Comparison of ENCODE assay signal across 8 mouse cellular contexts in genomic region chr15:102510590-102511284, GRCm38 (mm10). TPM values are rescaled to one million over a fixed set of nuclear protein-coding genes. Genes with fewer than 3 reads are reported as not detected.
DNase-seq lines count a peak whose midpoint lies in the region; ATAC-seq lines count a peak whose summit lies in the region.

No protein-coding gene starts in this region.

- peaks cover 30% of the 10 kb centered on the region for H3K36me3 ChIP-seq in hindbrain, embryonic 14.5 days (replicated peaks; ENCODE audit: control insufficient read depth, insufficient read depth)

- ATAC-seq in hindbrain, embryonic 14.5 days (ENCODE audit: low FRiP score): peak; percentile 94

- peaks cover 51% of the 10 kb centered on the region for H3K4me1 ChIP-seq in hindbrain, embryonic 14.5 days (replicated peaks; ENCODE audit: control insufficient read depth, insufficient read depth, low read length)

- H3K9me3 ChIP-seq in hindbrain, embryonic 14.5 days (ENCODE audit: control insufficient read depth, low read length): no peaks in the 10 kb centered on the region

- peak overlapping the region; percentile 65 for H3K4me2 ChIP-seq in hindbrain, embryonic 14.5 days (replicated peaks)

- peak overlapping the region; percentile 84 for H3K27ac ChIP-seq in hindbrain, embryonic 14.5 days

- peak overlapping the region; percentile 44 for H3K4me3 ChIP-seq in hindbrain, embryonic 14.5 days (replicated peaks; ENCODE audit: low read length)

- peak; percentile 98 for DNase-seq in R1 (ENCODE audit: low read depth, low spot score)
- DNase-seq in cerebellum, postnatal 25 days: peak; percentile 82 to 89
- peak; percentile 62 to 75 for DNase-seq in frontal cortex, postnatal 25 days (ENCODE audit: low spot score in 2 of 2)
- DNase-seq in hindbrain, embryonic 14.5 days (ENCODE audit: low spot score): peak; percentile 87
- DNase-seq in layer of hippocampus, postnatal 36 days: peak; percentile 84 to 86
- peak; percentile 80 for DNase-seq in lung, postnatal 25 days (ENCODE audit: low spot score)
- DNase-seq in retina, embryonic 14.5 days (ENCODE audit: low spot score): peak; percentile 94
- DNase-seq in thymus, postnatal 36 days: peak; percentile 68 to 85

- 3% methylated on average over 34 of the region's 34 CpGs for WGBS in hindbrain, embryonic 14.5 days

- H3K9ac ChIP-seq in hindbrain, embryonic 14.5 days: peak overlapping the region; percentile 64

- H3K27me3 ChIP-seq in hindbrain, embryonic 14.5 days (ENCODE audit: control insufficient read depth, insufficient read depth, low read length): no peaks in the 10 kb centered on the region

RNA-seq across cellular contexts. Expression of gene Map3k12, which starts 6.1 kb away (rescaled TPM):
- 43.9 and 47.5 TPM in 2 replicates for polyA plus RNA-seq in hindbrain, embryonic 14.5 days (2014; fragmentation: Nextera tagmentation; extraction: Ambion mirVana)
- total RNA-seq in layer of hippocampus, postnatal 36 days (2021): 100 to 1,000 TPM in 1 of 2 experiments, 10 to 100 TPM in 1; 96.4 to 103 TPM

RNA-seq across cellular contexts. Expression of gene Gm10337, which starts 7.2 kb away (rescaled TPM):
- polyA plus RNA-seq in hindbrain, embryonic 14.5 days (2014; fragmentation: Nextera tagmentation; extraction: Ambion mirVana): 9.6 and 17.2 TPM in 2 replicates
- not detected for total RNA-seq in layer of hippocampus, postnatal 36 days (2021)

RNA-seq across cellular contexts. Expression of gene Tarbp2, which starts 7.3 kb away (rescaled TPM):
- 77.8 and 86.7 TPM in 2 replicates for polyA plus RNA-seq in hindbrain, embryonic 14.5 days (2014; fragmentation: Nextera tagmentation; extraction: Ambion mirVana)
- 10 to 100 TPM; 32.2 to 36.9 TPM for total RNA-seq in layer of hippocampus, postnatal 36 days (2021)

RNA-seq across cellular contexts. Expression of gene Npff, which starts 14.0 kb away (rescaled TPM):
- polyA plus RNA-seq in hindbrain, embryonic 14.5 days (2014; fragmentation: Nextera tagmentation; extraction: Ambion mirVana): 5.0 and 8.6 TPM in 2 replicates
- 1 to 10 TPM; 3.7 to 4.3 TPM for total RNA-seq in layer of hippocampus, postnatal 36 days (2021)

RNA-seq across cellular contexts. Expression of gene Pcbp2, which starts 40.4 kb away (rescaled TPM):
- 158 and 166 TPM in 2 replicates for polyA plus RNA-seq in hindbrain, embryonic 14.5 days (2014; fragmentation: Nextera tagmentation; extraction: Ambion mirVana)
- total RNA-seq in layer of hippocampus, postnatal 36 days (2021): 100 to 1,000 TPM; 448 to 513 TPM

Comparison
In these comparisons a context has a peak if more than half of its experiments do, and no peak if none do; other contexts are left out.
1. Peak in every context shown above with its lines: DNase-seq, ATAC-seq, H3K4me3 ChIP-seq and H3K27ac ChIP-seq.